Mouse (Mus musculus) thymus, postnatal 14 days (tissue): Measurements from ENCODE around the gene Sv2b.

Experiments
- DNase-seq: peaks from one replicate; pipeline ENCODE4 v3.0.0; 2021

Gene Sv2b

GRCm38 (mm10) chr7:75080163-75080562 lies 228.9 kb downstream of the Sv2b start:
- no peak for DNase-seq

- no peak for DNase-seq
Observed at GRCm38 (mm10) chr7:75077560-75078208, 231.4 kb downstream of the Sv2b start.
